Mouse (Mus musculus) heart, postnatal 0 days (tissue): ENCODE data around the gene AY358078. TPM values are rescaled to one million over a fixed set of nuclear protein-coding genes. Genes with fewer than 3 reads are reported as not detected.
"Not testable (repeated sequence)": the region's sequence is repeated elsewhere in the genome, so short reads cannot be mapped to it uniquely, and the experiment has no call there.

Experiments
- ATAC-seq: fragments of 200-750 bp; cut with Nextera tagmentation; 2 replicates; pipeline ENCODE4 v1.8.0; 2017; ENCODE audit warnings: low read depth, moderate number of reproducible peaks, moderate library complexity; ENCODE audit not compliant: insufficient read depth
- DNase-seq: peaks from one replicate; pipeline ENCODE4 v3.0.0-alpha.2; 2016; ENCODE audit warnings: low spot score
- H3K27ac ChIP-seq: fragments of 300-500 bp; sonication (generic); 2 replicates; pipeline ENCODE4 v1.5.1; 2014; ENCODE audit warnings: low read depth, mild to moderate bottlenecking
- H3K27me3 ChIP-seq: fragments of 300-500 bp; sonication (generic); 2 replicates; pipeline ENCODE4 v1.6.1; 2014; ENCODE audit warnings: low read length, mixed read lengths; ENCODE audit not compliant: control insufficient read depth, insufficient read depth
- H3K36me3 ChIP-seq: fragments of 300-500 bp; sonication (generic); replicated peaks from 2 replicates; pipeline ENCODE4 v1.6.1; 2014; ENCODE audit warnings: low read length, mixed read lengths; ENCODE audit not compliant: control insufficient read depth, insufficient read depth
- H3K4me1 ChIP-seq: fragments of 300-500 bp; sonication (generic); 2 replicates; pipeline ENCODE4 v1.6.1; 2014; ENCODE audit warnings: antibody characterized with exemption; ENCODE audit not compliant: control insufficient read depth, insufficient read depth
- H3K4me2 ChIP-seq: fragments of 300-500 bp; sonication (generic); 2 replicates; pipeline ENCODE4 v1.6.1; 2014; ENCODE audit warnings: low read depth, mild to moderate bottlenecking, low read length, moderate library complexity
- H3K4me3 ChIP-seq: fragments of 300-500 bp; sonication (generic); 2 replicates; pipeline ENCODE4 v1.5.1; 2014; ENCODE audit warnings: low read depth, low read length
- H3K9ac ChIP-seq: fragments of 300-500 bp; sonication (generic); replicated peaks from 2 replicates; pipeline ENCODE4 v1.6.1; 2014; ENCODE audit warnings: low read depth, low read length, mixed read lengths
- H3K9me3 ChIP-seq: fragments of 300-500 bp; sonication (generic); replicated peaks from 2 replicates; pipeline ENCODE4 v1.6.1; 2016; ENCODE audit warnings: low read length; ENCODE audit not compliant: control insufficient read depth
- CTCF ChIP-seq: IDR thresholded peaks from 2 replicates; pipeline ENCODE4 v1.5.1; 2016; ENCODE audit warnings: antibody characterized with exemption, control low read depth, low read depth
- EP300 ChIP-seq: IDR thresholded peaks from 2 replicates; pipeline ENCODE4 v1.6.1; 2016; ENCODE audit warnings: antibody characterized with exemption, low read depth
- WGBS: fragments of 180-500 bp; shearing (Covaris S2); extraction: QIAGEN DNeasy Blood & Tissue Kit; methylation state at CpG from one replicate; pipeline ENCODE4 v1.1.7; 2014; 5-methylcytosine and 5-hydroxymethylcytosine counted together
- polyA plus RNA-seq: library from polyadenylated mRNA; unstranded; fragments of >200 nt; fragmentation: Nextera tagmentation; extraction: Ambion mirVana; gene quantifications from 2 replicates; pipeline ENCODE4 v1.2.1, GENCODE M21; 2015
- total RNA-seq: library from RNA; depleted of rRNA; stranded (reverse); fragments of >200 nt; gene quantifications from 2 replicates; pipeline ENCODE4 v1.2.3, GENCODE M21; 2014; ENCODE audit warnings: low replicate concordance

The AY358078 gene
- total and polyA plus RNA-seq, 2 experiments from 2014 or later: not detected

- H3K27ac ChIP-seq: no peak overlapping the region
- ATAC-seq (no peak), DNase-seq (no peak)
- H3K9me3 ChIP-seq: no peaks in the 10 kb centered on the region
- no peak overlapping the region for H3K4me2 ChIP-seq
- 70% methylated on average over 6 of the region's 6 CpGs for whole genome bisulfite sequencing
- TF ChIP-seq CTCF (no peak), EP300 (no peak)
- H3K27me3 ChIP-seq: no peaks in the 10 kb centered on the region
- H3K9ac ChIP-seq: no peak overlapping the region
- no peak overlapping the region for H3K4me3 ChIP-seq
- H3K36me3 ChIP-seq: no peaks in the 10 kb centered on the region
- H3K4me1 ChIP-seq: no peaks in the 10 kb centered on the region
Measured at GRCm38 (mm10) chr14:51829188-51829587, 29.3 kb downstream of the AY358078 start.

GRCm38 (mm10) chr14:51838480-51838879, 38.6 kb downstream of the AY358078 start:
- not testable (repeated sequence) for DNase-seq, H3K4me2 ChIP-seq, ATAC-seq

DNA sequence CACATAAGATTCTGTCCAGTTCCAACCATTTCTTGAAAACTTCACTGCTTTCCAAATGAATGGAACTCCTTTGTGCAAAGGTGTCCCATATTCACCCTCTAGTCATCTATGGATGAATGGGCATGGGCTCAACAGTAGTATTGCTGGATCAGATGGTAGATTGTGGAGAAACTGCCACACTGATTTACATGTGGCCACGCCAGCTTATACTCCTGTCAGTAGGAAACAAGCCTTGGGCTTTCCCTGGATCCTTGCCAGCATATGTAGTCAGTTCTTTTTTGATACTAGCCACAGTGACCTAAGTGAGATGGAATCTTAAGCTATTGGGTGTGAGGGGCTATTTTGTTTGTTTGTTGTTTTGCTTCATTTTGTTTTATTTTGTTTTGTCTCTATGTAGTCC, 42.4 kb downstream of the AY358078 start:
- no peaks in the 10 kb centered on the region; the same call in 1 of the 2 replicates for H3K4me1 ChIP-seq
- no peaks in the 10 kb centered on the region for H3K36me3 ChIP-seq
- ATAC-seq (no peak), DNase-seq (no peak)
- no peaks in the 10 kb centered on the region for H3K27me3 ChIP-seq
- H3K4me3 ChIP-seq: no peak overlapping the region
- H3K9me3 ChIP-seq: no peaks in the 10 kb centered on the region
- H3K27ac ChIP-seq: no peak overlapping the region
- no peak for TF ChIP-seq CTCF
- no peak for TF ChIP-seq EP300
- H3K9ac ChIP-seq: no peak overlapping the region
- 49% methylated on average over 1 of the region's 1 CpGs for WGBS
- no peak overlapping the region for H3K4me2 ChIP-seq

More at GRCm38 (mm10) chr14:51838480-51838879, 38.6 kb downstream of the AY358078 start:
- H3K4me3 ChIP-seq, H3K27ac ChIP-seq, H3K9ac ChIP-seq, H3K36me3 ChIP-seq, H3K4me1 ChIP-seq, H3K27me3 ChIP-seq, H3K9me3 ChIP-seq: not testable (repeated sequence)
- peak; percentile 29; the same call in 1 of the 2 replicates for TF ChIP-seq CTCF
- 23% methylated on average over 2 of the region's 2 CpGs for WGBS

DNA sequence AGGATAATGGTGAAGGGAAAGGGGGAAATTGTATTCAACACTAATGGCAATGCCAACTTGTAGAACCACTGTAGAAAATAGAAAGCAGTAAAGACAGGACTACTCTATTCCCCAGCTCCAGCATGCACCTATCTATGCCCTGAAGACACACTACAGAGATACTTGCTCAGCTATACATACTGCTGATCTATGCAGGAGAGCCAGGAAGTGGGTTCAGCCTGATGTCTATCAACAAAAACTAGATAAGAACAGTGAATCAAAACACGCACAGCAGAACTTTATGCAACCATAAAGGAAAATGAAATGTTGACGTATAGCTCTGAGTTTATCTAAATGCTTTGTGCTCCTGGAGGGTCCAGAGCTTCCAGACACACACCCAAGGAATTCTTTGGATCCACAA, 42.9 kb downstream of the AY358078 start:
- Histone ChIP-seq H3K9ac (no peak overlapping the region), H3K36me3 (no peaks in the 10 kb centered on the region), H3K4me3 (no peak overlapping the region), H3K27me3 (no peaks in the 10 kb centered on the region), H3K27ac (no peak overlapping the region), H3K9me3 (no peaks in the 10 kb centered on the region), H3K4me1 (no peaks in the 10 kb centered on the region; the same call in 1 of the 2 replicates), H3K4me2 (no peak overlapping the region)
- DNase-seq (no peak), ATAC-seq (no peak)
- TF ChIP-seq CTCF (no peak), EP300 (no peak)
- WGBS: 67% methylated on average over 2 of the region's 2 CpGs

- Histone ChIP-seq H3K27me3 (no peaks in the 10 kb centered on the region), H3K4me2 (no peak overlapping the region), H3K9ac (no peak overlapping the region), H3K36me3 (no peaks in the 10 kb centered on the region), H3K27ac (no peak overlapping the region), H3K9me3 (no peaks in the 10 kb centered on the region), H3K4me1 (no peaks in the 10 kb centered on the region; the same call in 1 of the 2 replicates), H3K4me3 (no peak overlapping the region)
- TF ChIP-seq CTCF: no peak
- TF ChIP-seq EP300: no peak
- ATAC-seq (no peak), DNase-seq (no peak)
Measured at GRCm38 (mm10) chr14:51843882-51844281, 44.0 kb downstream of the AY358078 start.

GRCm38 (mm10) chr14:51846566-51846965, 46.7 kb downstream of the AY358078 start:
- Histone ChIP-seq H3K4me3 (no peak overlapping the region), H3K9me3 (no peaks in the 10 kb centered on the region), H3K27me3 (no peaks in the 10 kb centered on the region), H3K9ac (no peak overlapping the region), H3K36me3 (no peaks in the 10 kb centered on the region), H3K27ac (no peak overlapping the region), H3K4me1 (no peaks in the 10 kb centered on the region; the same call in 1 of the 2 replicates), H3K4me2 (no peak overlapping the region)
- WGBS: 64% methylated on average over 3 of the region's 3 CpGs
- TF ChIP-seq EP300 (no peak), CTCF (no peak)
- ATAC-seq (no peak), DNase-seq (no peak)
